Mouse (Mus musculus): ENCODE data around the gene Akap7. TPM values are rescaled to one million over a fixed set of nuclear protein-coding genes. Genes with fewer than 3 reads are reported as not detected.

Akap7 gene
- polyA plus RNA-seq (2014; fragmentation: Nextera tagmentation; extraction: Ambion mirVana), result 17.9 and 22.2 TPM in 2 replicates

- no peaks in the 10 kb centered on the region for H3K27me3 ChIP-seq (ENCODE audit: control insufficient read depth, insufficient read depth, low read length)
- no peak within 1 kb of the TSS for H3K4me3 ChIP-seq (ENCODE audit: low read depth, low read length)
- no peak within 1 kb of the TSS for H3K27ac ChIP-seq (replicated peaks; ENCODE audit: low read depth, low read length)
- H3K9ac ChIP-seq (ENCODE audit: low read length), result no peak within 1 kb of the TSS
- no peak for ATAC-seq (ENCODE audit: insufficient number of reproducible peaks, low FRiP score, low TSS enrichment, low read depth)
- DNase-seq (ENCODE audit: low spot score), result no peak
- WGBS, result 88% methylated on average over 9 of the region's 9 CpGs
- H3K9me3 ChIP-seq (ENCODE audit: control insufficient read depth, low read length), result no peaks in the 10 kb centered on the region
- H3K4me1 ChIP-seq (ENCODE audit: control insufficient read depth, insufficient read depth, low read length), result no peaks in the 10 kb centered on the region
- no peaks in the 10 kb centered on the region for H3K36me3 ChIP-seq (ENCODE audit: control insufficient read depth, insufficient read depth, low read length)
- H3K4me2 ChIP-seq (ENCODE audit: low read depth, severe bottlenecking), result no peak within 1 kb of the TSS
Measured at GRCm38 (mm10) chr10:25307770-25308169, at the start of gene Akap7. Gene Akap7, minus strand, starts transcription at chr10:25307870.

- whole genome bisulfite sequencing, result 91% methylated on average over 7 of the region's 7 CpGs
- Histone ChIP-seq H3K27ac (replicated peaks; ENCODE audit: low read depth, low read length) (no peak overlapping the region), H3K27me3 (ENCODE audit: control insufficient read depth, insufficient read depth, low read length) (no peaks in the 10 kb centered on the region), H3K4me1 (ENCODE audit: control insufficient read depth, insufficient read depth, low read length) (peaks cover 4% of the 10 kb centered on the region; the same call in 1 of the 2 replicates), H3K4me3 (ENCODE audit: low read depth, low read length) (no peak overlapping the region), H3K9me3 (ENCODE audit: control insufficient read depth, low read length) (no peaks in the 10 kb centered on the region), H3K36me3 (ENCODE audit: control insufficient read depth, insufficient read depth, low read length) (no peaks in the 10 kb centered on the region), H3K4me2 (ENCODE audit: low read depth, severe bottlenecking) (no peak overlapping the region), H3K9ac (ENCODE audit: low read length) (no peak overlapping the region)
- ATAC-seq (ENCODE audit: insufficient number of reproducible peaks, low FRiP score, low TSS enrichment, low read depth) (no peak), DNase-seq (ENCODE audit: low spot score) (no peak)
Measured at GRCm38 (mm10) chr10:25354390-25354789, 46.7 kb upstream of the Akap7 start.

GRCm38 (mm10) chr10:25353941-25354340 is 46.3 kb upstream of the Akap7 start:
- Histone ChIP-seq H3K9ac (ENCODE audit: low read length) (no peak overlapping the region), H3K4me1 (ENCODE audit: control insufficient read depth, insufficient read depth, low read length) (peaks cover 4% of the 10 kb centered on the region; the same call in 1 of the 2 replicates), H3K27ac (replicated peaks; ENCODE audit: low read depth, low read length) (no peak overlapping the region), H3K27me3 (ENCODE audit: control insufficient read depth, insufficient read depth, low read length) (no peaks in the 10 kb centered on the region), H3K36me3 (ENCODE audit: control insufficient read depth, insufficient read depth, low read length) (no peaks in the 10 kb centered on the region), H3K9me3 (ENCODE audit: control insufficient read depth, low read length) (no peaks in the 10 kb centered on the region), H3K4me2 (ENCODE audit: low read depth, severe bottlenecking) (no peak overlapping the region), H3K4me3 (ENCODE audit: low read depth, low read length) (no peak overlapping the region)
- no peak for DNase-seq (ENCODE audit: low spot score)
- ATAC-seq (ENCODE audit: insufficient number of reproducible peaks, low FRiP score, low TSS enrichment, low read depth), result no peak
- WGBS, result 98% methylated on average over 3 of the region's 3 CpGs

DNA sequence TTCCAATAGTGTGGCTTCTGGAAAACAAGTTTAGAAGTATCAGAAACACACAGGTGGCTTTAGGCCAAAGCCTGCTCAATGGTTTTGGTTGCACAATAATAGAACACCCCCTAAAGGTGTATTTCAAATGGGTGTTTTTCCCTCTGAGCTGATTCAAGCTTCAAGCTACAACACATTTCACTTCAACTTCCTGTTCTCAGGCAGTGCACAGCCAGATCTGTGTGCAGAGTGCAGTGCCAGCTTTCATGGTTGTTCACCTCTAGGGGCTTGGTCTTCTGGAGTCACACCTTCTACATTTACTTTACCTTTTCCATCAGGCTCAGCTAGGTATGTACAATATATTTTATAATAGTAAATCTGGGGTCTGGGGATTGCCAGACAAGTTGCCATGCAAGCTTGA is 35.1 kb upstream of the Akap7 start:
- DNase-seq (ENCODE audit: low spot score) (no peak), ATAC-seq (ENCODE audit: insufficient number of reproducible peaks, low FRiP score, low TSS enrichment, low read depth) (no peak)
- no peaks in the 10 kb centered on the region for H3K4me1 ChIP-seq (ENCODE audit: control insufficient read depth, insufficient read depth, low read length)
- no peak overlapping the region for H3K9ac ChIP-seq (ENCODE audit: low read length)
- no peak overlapping the region for H3K4me3 ChIP-seq (ENCODE audit: low read depth, low read length)
- H3K4me2 ChIP-seq (ENCODE audit: low read depth, severe bottlenecking), result no peak overlapping the region
- H3K9me3 ChIP-seq (ENCODE audit: control insufficient read depth, low read length), result no peaks in the 10 kb centered on the region
- H3K27ac ChIP-seq (replicated peaks; ENCODE audit: low read depth, low read length), result no peak overlapping the region
- no peaks in the 10 kb centered on the region for H3K27me3 ChIP-seq (ENCODE audit: control insufficient read depth, insufficient read depth, low read length)
- H3K36me3 ChIP-seq (ENCODE audit: control insufficient read depth, insufficient read depth, low read length), result no peaks in the 10 kb centered on the region

- Histone ChIP-seq H3K27me3 (ENCODE audit: control insufficient read depth, insufficient read depth, low read length) (no peaks in the 10 kb centered on the region), H3K9me3 (ENCODE audit: control insufficient read depth, low read length) (no peaks in the 10 kb centered on the region), H3K4me2 (ENCODE audit: low read depth, severe bottlenecking) (no peak overlapping the region), H3K4me3 (ENCODE audit: low read depth, low read length) (no peak overlapping the region), H3K4me1 (ENCODE audit: control insufficient read depth, insufficient read depth, low read length) (no peaks in the 10 kb centered on the region), H3K9ac (ENCODE audit: low read length) (no peak overlapping the region), H3K36me3 (ENCODE audit: control insufficient read depth, insufficient read depth, low read length) (no peaks in the 10 kb centered on the region), H3K27ac (replicated peaks; ENCODE audit: low read depth, low read length) (no peak overlapping the region)
- WGBS, result 92% methylated on average over 5 of the region's 5 CpGs
- ATAC-seq (ENCODE audit: insufficient number of reproducible peaks, low FRiP score, low TSS enrichment, low read depth) (no peak), DNase-seq (ENCODE audit: low spot score) (no peak)
Measured at GRCm38 (mm10) chr10:25340675-25341074, 33.0 kb upstream of the Akap7 start.

DNA sequence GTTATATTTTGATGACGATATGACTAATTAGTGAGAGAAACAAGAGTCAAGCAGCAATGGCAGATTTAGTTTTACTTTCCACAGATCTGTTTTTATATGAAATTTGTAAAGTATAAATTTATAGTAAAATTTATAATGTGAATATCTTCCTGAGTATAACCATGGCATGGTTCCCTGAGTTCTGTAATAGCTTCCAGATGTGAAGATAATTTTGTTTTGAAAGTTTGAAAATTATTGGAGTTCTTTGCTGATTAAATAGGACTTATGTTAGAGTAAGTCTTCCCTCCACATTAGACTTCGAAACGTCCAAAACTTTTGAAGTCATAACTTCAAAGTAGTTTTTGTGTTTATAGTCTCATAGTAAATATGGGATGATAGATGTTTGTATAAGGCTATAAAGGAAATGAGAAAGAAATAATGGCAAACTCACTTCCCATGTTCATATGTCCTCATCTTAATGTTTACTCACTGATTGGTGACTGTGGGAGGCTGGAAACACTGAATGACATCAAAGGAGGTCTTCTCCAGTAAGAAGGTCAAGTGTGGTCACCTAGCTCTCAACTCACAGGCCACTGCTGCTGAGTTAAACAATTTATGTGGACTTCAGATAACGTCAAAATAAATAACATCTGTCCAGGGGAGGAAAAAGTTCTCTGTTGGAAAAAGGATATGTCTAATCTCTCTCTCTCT is 25.9 kb upstream of the Akap7 start:
- DNase-seq (ENCODE audit: low spot score), result no peak
- Histone ChIP-seq H3K4me2 (ENCODE audit: low read depth, severe bottlenecking) (no peak overlapping the region), H3K36me3 (ENCODE audit: control insufficient read depth, insufficient read depth, low read length) (no peaks in the 10 kb centered on the region), H3K4me1 (ENCODE audit: control insufficient read depth, insufficient read depth, low read length) (no peaks in the 10 kb centered on the region), H3K27ac (replicated peaks; ENCODE audit: low read depth, low read length) (no peak overlapping the region), H3K27me3 (ENCODE audit: control insufficient read depth, insufficient read depth, low read length) (no peaks in the 10 kb centered on the region), H3K9ac (ENCODE audit: low read length) (no peak overlapping the region), H3K9me3 (ENCODE audit: control insufficient read depth, low read length) (no peaks in the 10 kb centered on the region), H3K4me3 (ENCODE audit: low read depth, low read length) (no peak overlapping the region)
- ATAC-seq (ENCODE audit: insufficient number of reproducible peaks, low FRiP score, low TSS enrichment, low read depth), result no peak
- 71% methylated on average over 4 of the region's 4 CpGs for WGBS

DNA sequence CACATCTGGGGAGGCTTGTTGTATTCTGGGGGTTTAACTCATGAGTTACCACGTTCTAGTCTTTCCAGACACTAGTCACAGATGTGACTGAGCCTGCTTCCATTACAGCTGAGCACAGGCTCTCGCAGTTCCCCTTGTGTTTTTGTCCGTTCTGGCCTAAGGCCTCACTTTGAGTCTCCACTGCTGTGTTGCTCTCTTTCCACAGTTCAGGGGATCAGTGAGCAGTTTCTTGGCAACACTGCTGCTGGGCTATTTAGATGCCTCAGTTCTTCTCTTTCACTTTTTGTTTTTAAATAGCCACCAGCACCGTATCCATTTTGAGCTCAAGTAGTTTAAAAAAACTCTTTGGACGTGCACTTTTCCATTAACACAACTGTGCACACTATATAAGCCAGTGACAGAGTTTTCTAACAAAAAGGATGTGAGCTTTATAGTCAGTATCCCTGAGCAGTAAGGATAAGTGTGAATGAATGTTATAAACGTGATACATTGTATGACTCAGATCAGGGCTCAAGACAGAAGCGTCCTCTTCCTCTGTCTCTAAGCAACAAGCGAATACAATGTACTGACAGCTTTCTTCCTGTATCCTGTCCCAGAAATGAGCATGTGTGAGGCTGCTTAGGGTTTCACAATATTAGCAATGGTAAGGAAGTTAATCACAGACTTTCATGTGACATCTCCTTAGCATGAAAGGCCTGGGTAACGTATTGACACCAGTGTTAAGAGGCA is 23.8 kb upstream of the Akap7 start:
- Histone ChIP-seq H3K27me3 (ENCODE audit: control insufficient read depth, insufficient read depth, low read length) (no peaks in the 10 kb centered on the region), H3K36me3 (ENCODE audit: control insufficient read depth, insufficient read depth, low read length) (no peaks in the 10 kb centered on the region), H3K4me2 (ENCODE audit: low read depth, severe bottlenecking) (no peak overlapping the region), H3K9me3 (ENCODE audit: control insufficient read depth, low read length) (no peaks in the 10 kb centered on the region), H3K27ac (replicated peaks; ENCODE audit: low read depth, low read length) (no peak overlapping the region), H3K4me1 (ENCODE audit: control insufficient read depth, insufficient read depth, low read length) (no peaks in the 10 kb centered on the region), H3K9ac (ENCODE audit: low read length) (no peak overlapping the region), H3K4me3 (ENCODE audit: low read depth, low read length) (no peak overlapping the region)
- DNase-seq (ENCODE audit: low spot score) (no peak), ATAC-seq (ENCODE audit: insufficient number of reproducible peaks, low FRiP score, low TSS enrichment, low read depth) (no peak)
- 86% methylated on average over 9 of the region's 9 CpGs for WGBS

DNA sequence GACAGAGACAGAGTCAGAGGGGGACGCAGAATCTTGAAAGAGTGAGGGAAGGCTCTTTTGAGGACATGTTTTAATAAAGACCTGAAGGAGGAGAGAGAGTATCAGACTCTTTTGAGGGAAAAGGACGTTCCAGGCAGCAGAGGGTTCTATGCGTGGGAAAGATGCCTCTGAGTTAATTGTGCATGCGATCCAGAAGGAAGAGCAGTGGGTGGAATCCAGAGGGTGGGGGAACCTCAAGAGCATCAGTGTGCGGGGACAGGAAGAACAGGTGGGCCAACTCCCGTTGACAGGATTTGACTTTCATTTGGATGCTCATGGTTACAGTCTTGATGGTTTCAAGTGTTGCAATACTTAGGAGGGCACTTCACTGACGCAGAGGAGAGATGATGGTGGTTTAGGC is 22.4 kb upstream of the Akap7 start:
- no peaks in the 10 kb centered on the region for H3K36me3 ChIP-seq (ENCODE audit: control insufficient read depth, insufficient read depth, low read length)
- DNase-seq (ENCODE audit: low spot score), result no peak
- H3K27me3 ChIP-seq (ENCODE audit: control insufficient read depth, insufficient read depth, low read length), result no peaks in the 10 kb centered on the region
- no peak overlapping the region for H3K27ac ChIP-seq (replicated peaks; ENCODE audit: low read depth, low read length)
- H3K4me2 ChIP-seq (ENCODE audit: low read depth, severe bottlenecking), result no peak overlapping the region
- H3K4me1 ChIP-seq (ENCODE audit: control insufficient read depth, insufficient read depth, low read length), result no peaks in the 10 kb centered on the region
- ATAC-seq (ENCODE audit: insufficient number of reproducible peaks, low FRiP score, low TSS enrichment, low read depth), result no peak
- no peak overlapping the region for H3K4me3 ChIP-seq (ENCODE audit: low read depth, low read length)
- H3K9me3 ChIP-seq (ENCODE audit: control insufficient read depth, low read length), result no peaks in the 10 kb centered on the region
- H3K9ac ChIP-seq (ENCODE audit: low read length), result no peak overlapping the region
- 80% methylated on average over 7 of the region's 7 CpGs for WGBS

Measured in limb, embryonic 11.5 days (tissue).